Mouse (Mus musculus): Measurements from ENCODE around the gene Trim39.

Trim39 gene

GRCm38 (mm10) chr17:36271586-36272256, at the start of gene Trim39:
Trim39 (minus strand) TSS chr17:36272247.
- DNase-seq, result peak; percentile 88

DNA sequence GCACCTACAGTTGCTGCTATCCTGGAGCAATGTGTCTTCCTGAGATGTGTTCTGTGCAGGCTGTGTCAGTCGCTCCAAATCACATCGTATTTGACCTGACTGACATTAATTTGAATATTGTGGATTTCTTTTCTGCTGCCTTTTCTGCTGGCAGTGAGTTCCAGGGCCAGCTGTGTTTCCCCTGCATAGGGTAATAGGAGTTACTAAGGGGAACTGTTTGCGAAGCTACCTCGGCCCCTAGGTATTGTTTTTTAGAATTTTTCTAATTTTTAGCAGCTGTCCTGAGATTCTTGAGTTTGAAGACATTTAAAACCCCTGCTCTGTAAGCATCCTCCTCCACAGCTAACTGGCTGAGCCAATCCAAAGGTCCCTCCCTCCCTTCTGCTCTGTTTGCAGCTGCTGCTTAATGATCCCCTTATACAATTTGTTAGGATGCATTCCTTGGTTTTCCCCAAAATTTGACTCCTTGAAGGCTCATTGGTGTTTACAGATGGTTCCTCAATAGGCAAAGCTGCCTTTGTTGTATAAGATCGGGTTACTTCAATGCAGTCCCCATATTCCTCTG, 43.7 kb upstream of the Trim39 start:
- no peak for DNase-seq

GRCm38 (mm10) chr17:36315041-36315688, 43.1 kb upstream of the Trim39 start:
- peak; percentile 78 for DNase-seq

DNA sequence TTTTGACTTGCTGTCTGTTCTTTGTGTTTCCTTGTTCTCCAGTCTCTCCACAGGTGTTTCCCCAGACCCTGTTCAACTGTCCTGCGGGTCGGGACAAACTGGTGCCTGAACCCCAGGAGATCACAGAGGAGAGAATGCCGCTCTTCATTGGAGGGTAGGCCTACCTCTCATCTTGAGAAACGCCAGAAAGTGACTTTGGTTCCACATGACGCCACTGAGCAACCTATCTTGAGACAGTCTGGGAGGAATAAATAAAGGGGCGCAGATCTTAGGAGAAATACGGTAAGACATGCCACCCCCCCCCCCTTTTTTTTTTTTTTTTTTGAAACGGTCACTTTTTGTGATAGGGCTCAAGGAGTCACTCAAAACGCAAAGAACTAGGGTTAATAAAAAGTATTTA, 42.5 kb upstream of the Trim39 start:
- DNase-seq, result peak; percentile 33

DNA sequence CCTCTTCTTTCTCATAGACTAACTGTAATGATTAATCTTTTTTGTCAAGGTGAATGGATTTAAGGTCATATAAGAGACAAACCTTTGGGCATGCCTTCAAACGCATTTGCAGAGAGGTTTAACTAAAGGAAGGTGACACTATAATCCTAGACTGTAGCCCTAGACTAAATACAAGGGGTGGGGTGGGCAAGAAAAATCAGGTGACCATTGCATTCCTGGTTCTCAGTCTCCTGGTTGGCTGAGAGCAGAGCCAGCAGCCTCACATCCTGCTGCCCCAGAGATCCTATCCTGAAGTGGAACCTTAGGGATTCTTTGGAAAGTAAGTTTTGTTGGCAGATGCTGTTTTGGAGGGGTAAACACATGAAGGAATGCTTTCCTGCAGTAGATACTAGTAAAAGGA, 37.2 kb upstream of the Trim39 start:
- no peak for DNase-seq

- peak; percentile 70 for DNase-seq
These were observed 36.8 kb upstream of the Trim39 start for GRCm38 (mm10) chr17:36308855-36309254.

DNA sequence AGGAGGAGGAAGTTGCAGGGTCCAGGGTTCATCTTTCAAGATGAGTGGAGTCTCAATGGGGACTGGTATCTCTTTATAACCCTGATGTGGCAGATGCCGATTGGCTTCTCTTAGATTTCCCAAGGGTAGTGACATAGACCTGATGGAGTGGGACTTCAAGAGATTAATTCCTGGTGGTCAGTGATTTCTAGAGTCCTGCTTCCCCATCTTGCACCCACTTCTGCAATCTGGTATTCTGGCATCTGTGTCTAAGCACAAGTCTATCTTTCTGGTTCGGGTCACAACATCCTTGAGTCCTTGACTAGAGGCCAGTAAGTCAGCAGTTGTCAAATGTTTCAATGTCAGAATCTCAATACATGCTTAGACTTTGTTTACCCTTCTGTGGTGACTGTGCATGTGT, 14.3 kb upstream of the Trim39 start, which contains the start of gene H2-M10.2:
Gene H2-M10.2 (minus strand): TSS at position 101 of the 400 bp plus-strand sequence.
- DNase-seq, result no peak

GRCm38 (mm10) chr17:36281521-36282245, 9.6 kb upstream of the Trim39 start:
- DNase-seq, result no peak

DNA sequence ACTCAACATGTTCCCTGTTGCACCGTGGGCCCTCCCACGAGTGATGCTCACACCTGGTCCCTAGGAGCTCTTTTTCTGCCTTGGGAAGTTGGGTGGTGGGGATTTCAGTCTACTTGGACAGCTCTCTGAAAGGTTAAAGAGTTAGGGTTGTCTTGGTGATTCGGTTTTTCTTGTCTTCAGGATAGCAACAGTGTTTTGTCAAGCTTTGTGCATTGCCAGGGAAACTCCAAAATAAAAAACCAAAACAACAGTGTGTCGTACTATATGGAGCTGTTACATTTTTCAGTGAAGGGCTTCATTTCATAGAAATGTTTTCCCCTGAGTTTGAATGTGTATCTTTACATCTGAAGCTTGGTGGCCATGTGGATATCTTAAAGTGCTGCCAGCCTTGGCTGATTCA, 2.7 kb upstream of the Trim39 start:
- DNase-seq, result no peak

GRCm38 (mm10) chr17:36273796-36274195, 1.7 kb upstream of the Trim39 start:
- no peak for DNase-seq

DNA sequence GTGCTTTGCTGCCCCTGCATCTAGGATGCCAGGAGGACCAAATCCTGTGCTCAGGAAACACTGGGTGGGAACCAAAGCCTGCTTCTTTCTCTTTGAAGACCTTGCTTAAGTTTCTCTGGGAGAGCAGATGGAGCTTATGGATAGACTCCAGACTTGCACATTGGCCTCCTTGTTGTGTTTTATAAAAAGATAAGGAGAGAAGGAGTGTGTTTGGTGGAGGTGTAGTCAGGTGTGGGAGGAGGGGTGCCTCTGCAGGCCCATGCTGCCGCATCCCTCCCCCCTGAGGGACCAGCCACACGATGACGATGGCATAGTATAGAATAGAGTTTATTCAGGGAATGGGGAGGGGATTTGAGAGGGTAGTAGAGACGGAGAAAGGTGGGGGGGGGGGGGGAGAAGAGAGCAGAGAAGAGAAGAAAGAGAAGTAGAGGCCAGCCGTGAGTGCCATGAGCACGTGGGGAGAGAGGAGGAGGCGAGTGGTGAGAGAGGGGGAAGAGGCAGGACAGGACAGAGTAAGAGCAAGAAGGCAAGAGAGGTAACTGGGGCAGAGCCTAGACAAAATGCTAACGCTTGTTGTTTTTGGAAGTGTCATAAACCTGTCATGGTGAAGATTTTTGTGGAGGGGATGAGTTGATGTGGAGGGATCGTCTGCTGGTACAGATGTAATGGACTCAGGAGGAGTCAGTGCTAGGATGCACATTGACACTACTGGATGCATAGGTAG, 758 bp upstream of the Trim39 start:
- no peak for DNase-seq

GRCm38 (mm10) chr17:36270956-36271585, 976 bp downstream of the Trim39 start:
- DNase-seq, result peak; percentile 87

DNA sequence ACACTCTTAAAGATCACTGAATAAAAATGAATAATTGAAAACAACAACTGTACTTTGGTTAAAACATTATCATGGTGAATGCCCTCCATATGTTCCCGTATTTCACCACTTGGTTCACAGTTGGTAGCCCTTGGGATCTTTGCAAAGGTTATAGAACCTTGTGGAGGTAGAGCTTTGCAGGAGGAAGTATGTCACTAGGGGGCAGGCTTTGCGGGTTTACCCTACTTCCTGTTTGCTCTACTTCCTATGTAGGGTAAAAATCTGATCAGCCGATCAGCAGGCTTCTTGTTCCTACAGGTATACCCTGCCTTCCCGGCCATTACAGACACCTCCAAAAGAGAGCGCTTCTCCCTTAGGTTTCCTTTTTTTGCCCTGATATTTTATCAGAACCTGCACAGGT, 6.2 kb downstream of the Trim39 start:
- no peak for DNase-seq

- no peak for DNase-seq
These were observed 7.6 kb downstream of the Trim39 start for GRCm38 (mm10) chr17:36264273-36264925.

DNA sequence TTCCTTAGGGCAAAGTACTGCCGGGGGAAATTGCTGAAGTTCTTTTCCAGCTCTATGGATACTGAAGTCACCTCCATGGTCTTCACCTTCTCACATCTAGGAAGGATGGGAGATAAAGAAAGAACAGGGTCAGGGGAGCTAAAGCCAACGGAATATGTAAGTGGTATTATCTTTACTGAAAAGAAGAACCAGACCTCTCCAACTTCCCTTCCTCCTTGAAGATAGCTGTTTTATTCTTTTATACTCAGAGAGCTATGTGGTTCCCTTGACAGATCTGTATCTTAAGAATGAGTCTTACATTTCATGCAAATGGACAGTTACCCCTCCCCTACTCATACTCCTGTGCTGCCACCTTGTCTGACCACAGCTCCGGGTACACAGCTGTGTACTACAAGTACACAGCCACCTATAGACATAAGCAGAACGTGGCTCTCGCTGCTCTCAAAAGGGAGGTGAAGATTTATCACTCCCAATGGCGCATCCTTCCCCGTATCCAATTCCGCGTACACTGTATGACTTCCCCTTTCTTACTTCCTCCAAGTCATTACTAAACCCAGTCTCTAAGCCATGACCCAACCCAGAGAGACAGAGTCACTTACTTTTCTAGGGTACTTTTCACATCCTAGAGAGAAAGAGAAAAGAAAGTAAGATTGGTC, 10.4 kb downstream of the Trim39 start:
- DNase-seq, result no peak

- no peak for DNase-seq
These were observed 14.1 kb downstream of the Trim39 start, which contains the start of gene Rpp21 for GRCm38 (mm10) chr17:36257969-36258368. Rpp21 (minus strand) TSS chr17:36258069.

DNA sequence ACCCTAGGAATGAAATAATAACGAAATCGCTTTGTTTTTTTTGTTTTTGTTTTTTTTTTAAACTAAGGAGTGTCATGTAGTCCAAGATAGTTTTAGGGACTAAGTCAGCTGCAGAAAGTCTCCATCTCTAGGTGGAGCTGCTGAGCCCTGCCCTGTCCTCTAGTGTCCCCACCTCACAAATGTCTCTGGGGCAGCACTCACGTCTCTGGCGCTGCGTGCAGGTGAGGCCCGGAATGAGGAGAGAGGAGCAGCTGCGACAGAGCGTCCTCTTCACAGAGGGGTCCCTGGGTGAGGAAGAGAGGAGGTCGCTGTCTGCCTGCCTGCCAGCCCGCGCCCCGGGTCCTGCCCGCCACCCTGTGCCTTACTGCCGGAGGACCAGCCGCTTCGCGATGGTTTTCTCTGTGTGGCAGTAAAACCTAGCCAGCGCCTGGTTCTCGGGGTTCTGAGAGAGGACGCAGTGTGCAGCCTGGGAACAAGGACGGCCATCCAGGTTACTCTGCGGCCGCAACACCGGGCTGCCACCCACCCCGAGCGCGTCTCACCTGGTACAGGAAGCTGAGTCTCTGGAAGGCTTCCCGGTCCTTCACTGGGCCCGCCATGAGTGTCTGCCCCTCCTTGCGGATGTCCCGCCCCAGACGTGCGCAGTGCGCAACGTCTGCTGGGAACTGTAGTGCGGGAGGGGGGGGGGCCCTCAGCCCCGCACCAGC, 14.7 kb downstream of the Trim39 start:
- peak; percentile 84 for DNase-seq

DNA sequence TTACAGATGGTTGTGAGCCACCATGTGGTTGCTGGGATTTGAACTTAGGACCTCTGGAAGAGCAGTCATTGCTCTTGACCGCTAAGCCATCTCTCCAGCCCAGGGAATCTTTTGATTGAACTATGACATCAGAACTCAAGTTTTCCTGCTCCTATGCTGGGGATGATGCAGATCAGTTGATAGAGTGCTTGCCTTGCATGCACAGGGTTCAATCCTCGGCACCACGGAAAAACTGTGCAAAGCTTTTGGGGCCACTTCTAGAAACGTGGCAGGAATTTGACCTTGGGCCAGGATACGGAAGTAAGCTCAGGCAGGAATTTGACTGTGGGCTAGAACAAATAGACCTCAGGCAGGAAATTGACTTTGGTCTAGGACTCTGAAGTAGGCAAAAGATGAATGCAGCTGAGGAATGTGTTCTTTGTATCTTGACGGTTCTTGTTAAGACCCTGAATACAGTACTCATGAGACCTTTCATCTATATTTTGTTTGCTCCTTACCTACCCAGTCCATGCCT, 18.9 kb downstream of the Trim39 start:
- DNase-seq, result no peak

- DNase-seq, result no peak
These were observed 19.7 kb downstream of the Trim39 start for GRCm38 (mm10) chr17:36252250-36252876.

DNA sequence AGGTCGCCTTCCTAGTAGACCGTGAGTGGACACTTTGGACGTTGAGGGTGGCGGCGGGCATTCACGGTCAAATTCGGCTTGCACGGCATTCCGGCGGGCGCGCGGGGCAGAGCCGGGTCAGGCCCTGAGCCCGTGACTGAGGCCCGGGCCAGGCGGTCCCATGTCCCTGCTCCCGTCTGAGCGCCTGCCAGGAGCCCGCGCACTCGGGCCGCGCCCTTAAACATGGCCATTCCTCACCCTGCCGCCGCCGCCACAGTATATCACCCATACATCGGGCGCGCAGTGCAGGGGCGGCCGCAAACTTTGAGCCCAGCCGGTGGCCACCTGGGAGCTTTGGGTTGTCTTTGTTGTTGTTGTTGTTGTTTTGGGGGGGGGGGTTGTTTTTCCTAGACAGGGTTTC, 23.2 kb downstream of the Trim39 start:
- DNase-seq, result no peak

All from cerebellum, adult 11 months (tissue).